Mouse (Mus musculus) kidney, postnatal 4 days (tissue): ENCODE data around the gene Tspan9.

Source experiments
- DNase-seq, 2 experiments: peaks; one replicate each; pipeline ENCODE4 v3.0.0; 2021; ENCODE audit warnings: mixed read lengths in 2 of 2

The Tspan9 gene

GRCm38 (mm10) chr6:127917712-127918111, 225.7 kb downstream of the Tspan9 start:
- DNase-seq: peak in 1 of 2 experiments; percentile 30

GRCm38 (mm10) chr6:127916993-127917392, 226.4 kb downstream of the Tspan9 start:
- no peak for DNase-seq

GRCm38 (mm10) chr6:127912938-127913337, 230.5 kb downstream of the Tspan9 start:
- no peak for DNase-seq

- DNase-seq: no peak
Observed at GRCm38 (mm10) chr6:127911687-127912086, 231.7 kb downstream of the Tspan9 start.
